Mouse (Mus musculus) lung, embryonic 15.5 days (tissue): ENCODE results near the gene Acadvl. TPM values are rescaled to one million over a fixed set of nuclear protein-coding genes. Genes with fewer than 3 reads are reported as not detected.
"Not testable (repeated sequence)": the region's sequence is repeated elsewhere in the genome, so short reads cannot be mapped to it uniquely, and the experiment has no call there.

Experiments
- ATAC-seq: fragments of 200-750 bp; cut with Nextera tagmentation; 2 replicates; pipeline ENCODE4 v1.8.0; 2017; ENCODE audit warnings: moderate number of reproducible peaks, borderline replicate concordance; ENCODE audit not compliant: low FRiP score, low TSS enrichment; ENCODE audit errors: extremely low read depth
- H3K27ac ChIP-seq: fragments of 300-500 bp; sonication (generic); 2 replicates; pipeline ENCODE4 v1.5.1; 2015; ENCODE audit warnings: moderate library complexity, mild to moderate bottlenecking, inconsistent platforms
- H3K27me3 ChIP-seq: fragments of 300-500 bp; sonication (generic); 2 replicates; pipeline ENCODE4 v1.6.1; 2015; ENCODE audit warnings: inconsistent platforms
- H3K36me3 ChIP-seq: fragments of 300-500 bp; sonication (generic); 2 replicates; pipeline ENCODE4 v1.6.1; 2015; ENCODE audit warnings: inconsistent platforms
- H3K4me1 ChIP-seq: fragments of 300-500 bp; sonication (generic); 2 replicates; pipeline ENCODE4 v1.6.1; 2015; ENCODE audit warnings: inconsistent platforms
- H3K4me2 ChIP-seq: fragments of 300-500 bp; sonication (generic); 2 replicates; pipeline ENCODE4 v1.6.1; 2015; ENCODE audit warnings: inconsistent platforms, mild to moderate bottlenecking, moderate library complexity
- H3K4me3 ChIP-seq: fragments of 300-500 bp; sonication (generic); 2 replicates; pipeline ENCODE4 v1.5.1; 2015; ENCODE audit warnings: mild to moderate bottlenecking, inconsistent platforms
- H3K9ac ChIP-seq: fragments of 300-500 bp; sonication (generic); 2 replicates; pipeline ENCODE4 v1.6.1; 2015; ENCODE audit warnings: inconsistent platforms
- H3K9me3 ChIP-seq: fragments of 300-500 bp; sonication (generic); 2 replicates; pipeline ENCODE4 v1.6.1; 2016; ENCODE audit warnings: inconsistent platforms
- WGBS: fragments of 180-500 bp; shearing (Covaris S2); methylation state at CpG from one replicate; pipeline ENCODE4 v1.1.7; 2015; 5-methylcytosine and 5-hydroxymethylcytosine counted together
- polyA plus RNA-seq: library from polyadenylated mRNA; unstranded; fragments of >200 nt; fragmentation: Nextera tagmentation; extraction: Ambion mirVana; gene quantifications from 2 replicates; pipeline ENCODE4 v1.2.1, GENCODE M21; 2015

Gene Acadvl
- polyA plus RNA-seq, 1 experiment from 2014 or later, result 81.3 TPM

DNA sequence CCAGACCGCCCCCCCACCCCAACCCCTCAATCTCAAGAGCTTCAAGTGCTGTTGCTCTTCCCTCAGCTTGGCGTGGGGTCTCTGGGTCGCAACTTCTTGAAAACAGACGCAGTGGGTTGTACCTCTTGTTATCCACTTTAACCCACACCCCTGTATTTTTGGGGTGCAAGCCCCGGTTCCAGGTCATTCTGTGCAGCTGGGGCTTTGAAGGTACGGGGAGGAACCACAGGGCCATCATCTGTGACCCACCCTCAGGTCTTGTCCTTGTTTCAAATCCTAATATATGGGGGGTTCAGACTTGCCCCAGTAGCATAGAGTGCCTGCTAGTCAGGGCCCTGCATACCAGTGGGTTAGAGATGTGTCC, 8.9 kb upstream of the Acadvl start:
- H3K9ac ChIP-seq, result peak overlapping the region; percentile 18; the same call in 1 of the 2 replicates
- H3K4me1 ChIP-seq, result peaks cover 80% of the 10 kb centered on the region
- H3K27ac ChIP-seq, result 0 out of 2 replicates have a peak overlapping the region, but pooled peaks have one; percentile 10
- peak overlapping the region; percentile 35 for H3K4me3 ChIP-seq
- 16% methylated on average over 6 of the region's 6 CpGs for WGBS
- H3K4me2 ChIP-seq, result peak overlapping the region; percentile 59
- H3K36me3 ChIP-seq, result no peaks in the 10 kb centered on the region
- no peak for ATAC-seq
- H3K9me3 ChIP-seq, result no peaks in the 10 kb centered on the region
- H3K27me3 ChIP-seq, result peaks cover 6% of the 10 kb centered on the region; the same call in 1 of the 2 replicates

DNA sequence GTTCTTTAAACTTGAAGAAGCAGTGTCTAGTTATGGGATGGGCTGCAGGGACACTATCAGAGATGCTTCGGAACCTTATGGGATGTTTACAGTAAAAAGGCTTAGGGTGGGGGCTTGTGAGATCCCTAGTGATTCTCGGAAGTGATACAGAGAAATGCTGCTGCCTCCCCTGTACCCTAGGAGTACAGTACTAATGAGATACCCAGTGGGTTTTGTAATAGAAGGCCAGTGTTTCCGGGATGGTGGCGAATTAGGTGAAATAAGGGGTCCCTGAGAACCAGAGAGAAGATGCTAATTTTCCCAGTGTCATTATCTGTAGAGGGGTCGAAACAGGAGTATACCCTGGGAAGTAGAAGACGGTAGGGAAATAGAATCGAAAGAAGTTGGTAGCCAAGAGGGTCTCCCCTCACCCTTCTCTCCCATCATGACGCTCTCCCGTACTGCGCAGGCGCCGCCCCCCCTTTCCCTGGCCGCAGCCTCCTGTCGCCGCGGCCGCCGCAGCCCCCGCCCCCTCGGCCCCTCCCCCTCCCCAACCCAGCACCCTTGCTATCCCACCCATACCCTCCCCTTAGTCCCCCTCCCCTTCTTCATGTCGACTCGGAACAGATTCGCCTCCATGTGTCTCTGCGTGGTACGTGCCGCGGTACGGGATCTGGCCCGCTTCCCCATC, 8.4 kb upstream of the Acadvl start:
- WGBS, result 5% methylated on average over 29 of the region's 29 CpGs
- no peaks in the 10 kb centered on the region for H3K9me3 ChIP-seq
- peak overlapping the region; percentile 10; the same call in 1 of the 2 replicates for H3K27ac ChIP-seq

DNA sequence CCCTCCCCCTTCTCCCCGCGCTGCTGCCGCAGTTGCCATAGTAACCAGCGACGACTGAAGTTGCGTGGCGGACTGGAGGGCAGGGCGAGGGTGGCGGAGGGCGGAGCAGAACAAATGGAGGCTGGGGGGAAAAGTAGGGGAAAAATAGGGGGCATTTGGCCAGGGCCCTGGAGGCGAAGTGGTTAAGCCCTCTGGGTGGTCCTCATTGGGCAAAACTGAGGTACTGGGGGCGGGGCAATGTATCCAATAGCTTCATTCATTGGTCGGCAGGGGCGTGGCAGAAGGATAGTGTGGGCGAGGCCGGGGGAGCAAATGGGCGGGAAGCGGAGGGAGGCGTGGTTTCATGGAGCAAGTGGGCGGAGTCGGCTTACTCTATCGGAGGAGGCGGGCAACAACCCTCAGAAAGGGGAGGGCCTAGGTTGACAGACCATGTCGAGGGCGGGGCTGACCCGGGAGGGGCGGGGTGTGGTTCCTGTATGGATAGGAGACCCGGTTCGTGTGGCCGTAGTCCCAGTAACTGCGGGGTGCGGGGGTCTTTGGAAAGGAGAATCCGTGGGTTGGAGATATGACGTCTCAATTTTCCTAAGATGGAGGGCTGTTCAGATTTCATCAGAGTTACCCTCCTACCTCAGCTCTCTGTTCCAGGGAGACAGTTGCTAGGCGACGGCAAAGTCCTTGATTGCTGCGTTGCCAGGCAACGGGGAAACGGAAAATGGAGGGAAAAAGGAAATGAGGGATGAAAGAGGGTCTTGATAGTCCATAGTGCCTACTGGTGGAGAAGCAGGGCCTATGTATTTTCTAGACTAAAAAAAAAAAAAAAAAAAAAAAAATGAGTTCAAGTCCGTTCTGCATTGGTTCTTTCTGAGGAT, 6.3 kb upstream of the Acadvl start:
- no peaks in the 10 kb centered on the region for H3K9me3 ChIP-seq
- 0 out of 2 replicates have a peak overlapping the region, but pooled peaks have one; percentile 28 for H3K9ac ChIP-seq
- peak overlapping the region; percentile 76 for H3K4me2 ChIP-seq
- WGBS, result 2% methylated on average over 40 of the region's 40 CpGs
- peak overlapping the region; percentile 60 for H3K4me3 ChIP-seq
- peak overlapping the region; percentile 62 for H3K27ac ChIP-seq
- H3K27me3 ChIP-seq, result 0 out of 2 replicates have a peak, but pooled peaks cover 6% of the 10 kb centered on the region
- H3K36me3 ChIP-seq, result no peaks in the 10 kb centered on the region
- peak; percentile 78 for ATAC-seq
- H3K4me1 ChIP-seq, result peaks cover 74% of the 10 kb centered on the region

More for the DNA sequence above, 8.4 kb upstream of the Acadvl start:
- Histone ChIP-seq H3K9ac (peak overlapping the region; percentile 18), H3K4me2 (peak overlapping the region; percentile 59), H3K4me3 (peak overlapping the region; percentile 35), H3K27me3 (peaks cover 6% of the 10 kb centered on the region; the same call in 1 of the 2 replicates), H3K4me1 (peaks cover 80% of the 10 kb centered on the region), H3K36me3 (no peaks in the 10 kb centered on the region)
- no peak for ATAC-seq

DNA sequence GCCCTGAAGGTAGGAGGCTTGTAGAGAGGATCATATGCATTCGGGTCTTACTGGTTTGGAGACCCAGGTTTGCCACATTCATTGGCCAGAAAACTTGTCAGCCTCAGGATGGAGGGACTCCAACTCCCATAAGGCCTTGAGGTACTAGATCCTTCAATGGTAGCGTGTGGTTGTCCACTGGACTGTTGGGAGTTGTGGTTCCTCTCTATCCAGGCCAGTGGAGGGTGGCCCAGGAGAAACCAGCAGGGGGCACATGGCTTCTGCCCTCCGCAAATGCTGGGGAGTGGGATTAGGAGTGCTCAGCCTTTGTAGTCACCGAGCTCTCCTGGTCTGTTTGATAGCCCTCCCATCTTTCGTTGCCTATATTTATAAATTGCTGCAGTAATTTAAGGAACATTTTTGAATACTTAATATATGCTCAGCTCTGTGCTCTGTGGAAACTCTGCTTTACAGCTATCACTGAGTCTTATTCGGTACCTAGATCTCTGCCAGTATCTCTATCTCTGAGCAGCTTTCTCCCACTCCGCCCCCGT, 5.6 kb upstream of the Acadvl start:
- WGBS, result 2% methylated on average over 8 of the region's 8 CpGs
- peak; percentile 84 for ATAC-seq

DNA sequence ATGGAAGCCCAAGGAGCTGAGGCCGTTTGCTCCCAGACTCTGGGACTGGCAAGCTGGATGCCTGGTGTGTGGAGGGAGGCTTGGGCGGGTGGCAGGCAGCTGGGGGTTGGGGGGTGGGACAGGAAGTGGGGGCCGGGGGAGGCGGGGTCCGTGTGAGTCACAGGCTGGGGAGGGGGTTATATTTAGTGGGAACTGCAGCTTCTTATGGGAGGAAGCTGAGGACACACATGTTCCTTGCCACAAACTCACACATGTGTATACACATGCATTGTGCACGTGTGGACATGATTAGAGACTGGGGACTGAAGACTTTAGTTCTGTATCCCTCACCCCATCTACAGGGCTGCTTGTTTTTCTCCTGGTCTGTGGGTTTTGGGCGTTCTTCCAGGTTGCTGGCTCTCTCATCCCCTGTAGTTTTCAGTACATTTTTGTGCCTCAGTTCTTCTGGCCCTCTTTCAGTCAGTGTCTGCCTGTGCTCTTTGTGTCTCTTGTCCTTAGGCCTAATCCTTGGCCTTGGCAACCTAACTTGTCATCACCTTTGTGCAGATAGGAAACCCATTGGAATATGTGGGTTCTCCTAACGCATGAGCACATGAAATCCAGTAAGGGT, 4.9 kb upstream of the Acadvl start:
- no peak overlapping the region for H3K9ac ChIP-seq
- peak overlapping the region; percentile 60 for H3K4me3 ChIP-seq
- H3K27ac ChIP-seq, result peak overlapping the region; percentile 72
- peak overlapping the region; percentile 76 for H3K4me2 ChIP-seq
- no peaks in the 10 kb centered on the region for H3K36me3 ChIP-seq
- 14% methylated on average over 8 of the region's 8 CpGs for whole genome bisulfite sequencing
- ATAC-seq, result no peak
- no peaks in the 10 kb centered on the region for H3K9me3 ChIP-seq
- peaks cover 69% of the 10 kb centered on the region for H3K4me1 ChIP-seq
- 0 out of 2 replicates have a peak, but pooled peaks cover 6% of the 10 kb centered on the region for H3K27me3 ChIP-seq

More for the DNA sequence above, 5.6 kb upstream of the Acadvl start:
- Histone ChIP-seq H3K9me3 (no peaks in the 10 kb centered on the region), H3K36me3 (no peaks in the 10 kb centered on the region), H3K4me3 (peak overlapping the region; percentile 60), H3K4me2 (peak overlapping the region; percentile 76), H3K27ac (peak overlapping the region; percentile 72), H3K9ac (0 out of 2 replicates have a peak overlapping the region, but pooled peaks have one; percentile 28), H3K27me3 (0 out of 2 replicates have a peak, but pooled peaks cover 6% of the 10 kb centered on the region), H3K4me1 (peaks cover 67% of the 10 kb centered on the region)

DNA sequence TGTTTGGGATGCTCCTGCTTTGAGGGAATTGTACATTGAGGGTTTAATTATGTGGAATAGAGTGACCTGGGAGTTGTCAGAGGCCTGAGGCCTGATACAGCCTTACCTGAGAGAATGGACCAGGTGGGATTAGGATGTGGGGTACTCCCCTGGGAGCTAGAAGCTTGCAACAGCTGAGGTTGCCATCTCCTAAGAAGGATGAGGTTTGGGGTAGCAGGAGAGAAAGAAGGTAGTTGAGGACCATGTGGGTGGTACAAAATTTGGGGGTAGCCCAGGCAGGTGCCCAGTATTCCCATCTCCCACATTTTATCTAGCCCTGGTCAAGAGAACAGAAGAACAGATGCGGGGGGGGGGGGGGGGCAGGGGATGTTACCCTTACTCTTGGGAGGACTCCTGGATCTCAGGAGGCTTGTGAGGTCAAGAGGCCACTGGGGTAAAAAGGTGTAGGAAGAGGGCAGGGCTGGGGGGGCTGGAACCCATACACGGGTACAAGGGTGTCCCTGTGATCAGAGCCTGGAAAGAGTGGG, 4.3 kb upstream of the Acadvl start:
- Histone ChIP-seq H3K27me3 (0 out of 2 replicates have a peak, but pooled peaks cover 6% of the 10 kb centered on the region), H3K36me3 (no peaks in the 10 kb centered on the region), H3K27ac (peak overlapping the region; percentile 72; the same call in 1 of the 2 replicates), H3K9ac (0 out of 2 replicates have a peak overlapping the region, but pooled peaks have one; percentile 77), H3K9me3 (no peaks in the 10 kb centered on the region), H3K4me2 (peak overlapping the region; percentile 76), H3K4me3 (peak overlapping the region; percentile 60), H3K4me1 (peaks cover 69% of the 10 kb centered on the region)
- 20% methylated on average over 2 of the region's 2 CpGs for WGBS
- ATAC-seq, result no peak

DNA sequence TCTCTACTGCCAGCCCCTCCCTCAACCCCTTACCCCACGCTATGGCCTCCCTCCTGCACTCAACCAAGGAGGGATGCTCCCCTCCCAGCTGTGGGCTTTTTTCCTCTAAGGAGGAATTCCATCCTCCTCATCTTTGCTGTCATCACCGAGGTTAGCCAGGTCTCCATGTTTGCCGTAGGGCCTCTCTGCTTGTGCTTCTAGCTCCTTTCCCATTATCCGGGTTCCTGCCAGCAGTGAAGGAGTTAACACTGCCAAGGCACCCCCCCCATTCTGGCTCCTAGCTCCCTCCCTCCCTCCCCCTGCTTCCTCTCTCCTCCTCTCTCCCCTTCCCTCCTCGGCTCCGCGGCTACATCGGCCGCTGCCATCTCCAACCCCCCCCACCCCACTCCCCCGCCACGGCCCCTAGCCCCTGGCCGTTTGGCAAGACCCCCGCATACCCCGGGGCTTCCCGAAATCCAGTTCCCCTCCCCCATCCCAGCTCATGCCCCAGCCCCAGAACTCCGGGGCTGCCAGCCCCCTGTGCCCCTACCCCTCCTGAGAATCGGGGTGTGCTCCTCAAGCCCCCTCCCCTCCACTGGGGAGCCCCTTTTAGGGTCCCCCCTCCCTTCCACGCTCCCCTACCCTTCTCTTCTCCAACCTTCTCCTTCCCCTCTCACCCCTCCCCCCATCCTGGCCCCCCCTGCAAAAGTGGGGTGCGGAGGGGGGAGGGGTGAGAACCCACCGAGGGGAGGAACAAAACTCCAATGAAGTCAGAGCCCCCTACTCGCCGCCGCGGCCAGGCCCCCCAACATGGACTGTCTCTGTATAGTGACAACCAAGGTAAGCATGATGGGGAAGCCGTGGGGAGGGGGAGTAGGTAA, 3.1 kb upstream of the Acadvl start:
- no peak for ATAC-seq
- 0 out of 2 replicates have a peak, but pooled peaks cover 2% of the 10 kb centered on the region for H3K27me3 ChIP-seq
- no peaks in the 10 kb centered on the region for H3K9me3 ChIP-seq
- H3K36me3 ChIP-seq, result no peaks in the 10 kb centered on the region
- H3K4me3 ChIP-seq, result peak overlapping the region; percentile 60
- peak overlapping the region; percentile 77 for H3K9ac ChIP-seq
- H3K27ac ChIP-seq, result peak overlapping the region; percentile 85
- 1% methylated on average over 22 of the region's 25 CpGs for WGBS
- peaks cover 67% of the 10 kb centered on the region for H3K4me1 ChIP-seq
- H3K4me2 ChIP-seq, result peak overlapping the region; percentile 76

DNA sequence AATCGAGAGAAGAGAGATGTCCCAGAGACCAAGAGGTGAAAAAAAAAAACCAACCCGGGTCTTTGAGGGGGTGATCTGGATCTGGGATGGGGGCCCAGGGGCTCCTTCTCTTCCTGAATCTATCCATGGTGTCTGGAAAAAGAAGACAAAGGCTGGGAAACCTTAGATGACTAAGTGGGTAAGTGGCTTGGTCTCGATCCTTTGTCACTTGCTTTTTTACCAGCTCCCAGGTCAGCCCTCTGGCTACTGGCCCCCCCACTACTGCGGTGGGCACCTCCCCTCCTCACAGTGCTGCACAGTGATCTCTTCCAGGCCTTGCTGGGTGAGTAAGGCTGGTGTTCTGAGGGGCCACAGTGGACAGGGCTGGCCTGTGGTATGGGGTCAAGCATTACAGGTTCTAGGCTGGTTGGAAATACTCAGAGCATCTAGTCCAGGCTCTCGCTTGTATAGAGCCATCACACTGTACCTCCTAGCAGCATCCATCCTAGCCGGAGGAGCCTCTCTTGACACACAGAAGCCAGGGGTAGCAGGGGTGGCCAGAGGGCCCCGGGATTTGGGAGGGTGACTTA, 2.1 kb upstream of the Acadvl start:
- peaks cover 8% of the 10 kb centered on the region for H3K36me3 ChIP-seq
- H3K9me3 ChIP-seq, result no peaks in the 10 kb centered on the region
- H3K4me3 ChIP-seq, result 0 out of 2 replicates have a peak overlapping the region, but pooled peaks have one; percentile 60
- H3K4me1 ChIP-seq, result peaks cover 60% of the 10 kb centered on the region
- H3K9ac ChIP-seq, result peak overlapping the region; percentile 77; the same call in 1 of the 2 replicates
- H3K4me2 ChIP-seq, result peak overlapping the region; percentile 76
- ATAC-seq, result no peak
- WGBS, result 46% methylated on average over 7 of the region's 7 CpGs
- H3K27ac ChIP-seq, result peak overlapping the region; percentile 21; the same call in 1 of the 2 replicates
- H3K27me3 ChIP-seq, result no peaks in the 10 kb centered on the region

DNA sequence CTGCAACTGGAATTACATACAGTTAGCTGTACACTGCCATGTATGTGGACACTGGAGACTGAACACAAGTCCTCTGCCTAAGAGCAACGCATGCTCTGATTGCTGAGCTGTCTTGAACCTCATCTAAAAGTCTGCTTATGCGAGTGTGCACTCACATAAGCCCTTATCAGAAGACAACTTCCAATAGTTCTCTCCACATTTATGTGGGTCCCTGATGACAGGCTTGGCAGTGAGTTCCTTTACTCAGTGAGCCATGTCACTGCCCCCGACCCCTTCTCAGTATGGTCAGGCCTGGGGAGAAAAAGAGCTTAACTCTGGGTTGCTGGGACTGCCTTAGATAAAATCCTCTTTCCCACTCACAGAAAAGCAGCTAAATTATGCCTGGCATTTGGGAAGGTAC, 1.5 kb upstream of the Acadvl start, which contains the start of gene Dlg4:
TSS of gene Dlg4 (plus strand) at position 274 of the 400 bp plus-strand sequence.
- Histone ChIP-seq H3K4me1 (peaks cover 57% of the 10 kb centered on the region), H3K4me2 (peak within 1 kb of the TSS; percentile 76), H3K27me3 (no peaks in the 10 kb centered on the region), H3K4me3 (peak within 1 kb of the TSS; percentile 60; the same call in 1 of the 2 replicates), H3K9ac (peak within 1 kb of the TSS; percentile 77; the same call in 1 of the 2 replicates), H3K9me3 (no peaks in the 10 kb centered on the region), H3K36me3 (peaks cover 14% of the 10 kb centered on the region), H3K27ac (peak within 1 kb of the TSS; percentile 21; the same call in 1 of the 2 replicates)
- ATAC-seq, result no peak
- 63% methylated on average over 3 of the region's 3 CpGs for WGBS

DNA sequence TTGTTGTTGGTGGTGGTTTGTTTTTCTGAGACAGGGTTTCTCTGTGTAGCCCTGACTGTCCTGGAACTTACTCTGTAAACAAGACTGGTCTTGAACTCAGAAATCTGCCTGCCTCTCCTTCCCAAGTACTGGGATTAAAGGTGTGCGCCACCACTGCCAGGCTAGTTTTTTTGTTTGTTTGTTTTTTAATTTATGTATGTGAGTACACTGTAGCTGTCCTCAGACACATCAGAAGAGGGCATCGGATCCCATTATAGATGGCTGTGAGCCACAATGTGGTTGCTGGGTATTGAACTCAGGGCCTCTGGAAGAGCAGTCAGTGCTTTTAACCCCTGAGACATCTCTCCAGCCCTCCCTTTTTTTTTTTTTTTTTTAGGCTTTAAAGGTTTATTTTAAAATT, 966 bp upstream of the Acadvl start:
- H3K4me1 ChIP-seq, result peaks cover 57% of the 10 kb centered on the region
- not testable (repeated sequence) for H3K27ac ChIP-seq, ATAC-seq, H3K27me3 ChIP-seq, H3K4me2 ChIP-seq, H3K4me3 ChIP-seq, H3K9me3 ChIP-seq, H3K9ac ChIP-seq
- peaks cover 19% of the 10 kb centered on the region for H3K36me3 ChIP-seq
- WGBS, result 85% methylated on average over 2 of the region's 2 CpGs
